Mouse (Mus musculus) heart, embryonic 10.5 days (tissue): ENCODE results near the gene Hsf2bp. TPM values are rescaled to one million over a fixed set of nuclear protein-coding genes. Genes with fewer than 3 reads are reported as not detected.

Source experiments
- DNase-seq: peaks from one replicate; pipeline ENCODE4 v3.0.0-alpha.2; 2017; ENCODE audit warnings: low spot score
- H3K27ac ChIP-seq: fragments of 300-500 bp; sonication (generic); 2 replicates; pipeline ENCODE4 v1.5.1; 2016; ENCODE audit warnings: mild to moderate bottlenecking
- H3K27me3 ChIP-seq: fragments of 300-500 bp; sonication (generic); 2 replicates; pipeline ENCODE4 v1.6.1; 2016; ENCODE audit warnings: mild to moderate bottlenecking; ENCODE audit not compliant: poor library complexity, insufficient read depth, severe bottlenecking
- H3K36me3 ChIP-seq: fragments of 300-500 bp; sonication (generic); 2 replicates; pipeline ENCODE4 v1.6.1; 2016; ENCODE audit warnings: mild to moderate bottlenecking, moderate library complexity
- H3K4me1 ChIP-seq: fragments of 300-500 bp; sonication (generic); 2 replicates; pipeline ENCODE4 v1.6.1; 2016; ENCODE audit warnings: mild to moderate bottlenecking
- H3K4me3 ChIP-seq: fragments of 300-500 bp; sonication (generic); 2 replicates; pipeline ENCODE4 v1.5.1; 2016; ENCODE audit warnings: mild to moderate bottlenecking, moderate library complexity
- H3K9me3 ChIP-seq: fragments of 300-500 bp; sonication (generic); 2 replicates; pipeline ENCODE4 v1.6.1; 2016; ENCODE audit warnings: mild to moderate bottlenecking, moderate library complexity
- WGBS: fragments of 180-500 bp; shearing (Covaris S2); methylation state at CpG from one replicate; pipeline ENCODE4 v1.1.7; 2016; 5-methylcytosine and 5-hydroxymethylcytosine counted together
- polyA plus RNA-seq: library from polyadenylated mRNA; unstranded; fragments of >200 nt; fragmentation: Nextera tagmentation; extraction: Ambion mirVana; gene quantifications from 2 replicates; pipeline ENCODE4 v1.2.1, GENCODE M21; 2016

The Hsf2bp gene
- polyA plus RNA-seq, 1 experiment from 2014 or later: 0.62 TPM

- Histone ChIP-seq H3K9me3 (no peaks in the 10 kb centered on the region), H3K4me1 (peaks cover 9% of the 10 kb centered on the region; the same call in 1 of the 2 replicates), H3K27ac (no peak overlapping the region), H3K27me3 (no peaks in the 10 kb centered on the region), H3K36me3 (no peaks in the 10 kb centered on the region), H3K4me3 (no peak overlapping the region)
- DNase-seq: no peak
Measured at GRCm38 (mm10) chr17:31994132-31994531, 42.0 kb downstream of the Hsf2bp start.

- Histone ChIP-seq H3K9me3 (no peaks in the 10 kb centered on the region), H3K36me3 (no peaks in the 10 kb centered on the region), H3K27ac (no peak overlapping the region), H3K4me1 (peaks cover 14% of the 10 kb centered on the region; the same call in 1 of the 2 replicates), H3K4me3 (no peak overlapping the region), H3K27me3 (no peaks in the 10 kb centered on the region)
- 65% methylated on average over 1 of the region's 1 CpGs for WGBS
- DNase-seq: no peak
Measured at GRCm38 (mm10) chr17:31993354-31993753, 42.8 kb downstream of the Hsf2bp start.

GRCm38 (mm10) chr17:31992004-31992403, 44.1 kb downstream of the Hsf2bp start:
- H3K27ac ChIP-seq: no peak overlapping the region
- no peaks in the 10 kb centered on the region for H3K27me3 ChIP-seq
- peaks cover 14% of the 10 kb centered on the region; the same call in 1 of the 2 replicates for H3K4me1 ChIP-seq
- H3K4me3 ChIP-seq: no peak overlapping the region
- H3K36me3 ChIP-seq: no peaks in the 10 kb centered on the region
- H3K9me3 ChIP-seq: no peaks in the 10 kb centered on the region
- WGBS: 63% methylated on average over 2 of the region's 2 CpGs
- no peak for DNase-seq

DNA sequence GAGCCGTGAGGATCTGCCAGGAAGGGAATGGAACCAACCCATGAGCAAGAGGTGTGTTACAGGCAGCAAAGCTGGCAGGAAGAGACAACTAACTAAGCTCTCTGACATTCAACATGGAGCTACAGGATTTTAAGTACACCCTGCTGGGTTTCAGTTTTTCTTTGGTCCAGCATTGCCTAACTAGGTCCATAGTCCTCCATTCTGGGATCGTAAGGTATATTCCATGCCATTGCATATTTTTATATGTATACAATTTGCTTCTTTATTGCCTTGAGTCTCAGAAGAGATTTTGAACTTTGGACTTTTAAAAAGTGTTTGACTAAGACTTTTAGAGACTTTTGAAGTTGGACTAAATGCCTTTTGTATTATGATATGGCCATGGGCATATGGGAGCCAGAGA, 47.1 kb downstream of the Hsf2bp start:
- Histone ChIP-seq H3K4me3 (no peak overlapping the region), H3K9me3 (no peaks in the 10 kb centered on the region), H3K27ac (no peak overlapping the region), H3K36me3 (no peaks in the 10 kb centered on the region), H3K27me3 (no peaks in the 10 kb centered on the region), H3K4me1 (0 out of 2 replicates have a peak, but pooled peaks cover 10% of the 10 kb centered on the region)
- WGBS: 74% methylated on average over 2 of the region's 2 CpGs
- no peak for DNase-seq

DNA sequence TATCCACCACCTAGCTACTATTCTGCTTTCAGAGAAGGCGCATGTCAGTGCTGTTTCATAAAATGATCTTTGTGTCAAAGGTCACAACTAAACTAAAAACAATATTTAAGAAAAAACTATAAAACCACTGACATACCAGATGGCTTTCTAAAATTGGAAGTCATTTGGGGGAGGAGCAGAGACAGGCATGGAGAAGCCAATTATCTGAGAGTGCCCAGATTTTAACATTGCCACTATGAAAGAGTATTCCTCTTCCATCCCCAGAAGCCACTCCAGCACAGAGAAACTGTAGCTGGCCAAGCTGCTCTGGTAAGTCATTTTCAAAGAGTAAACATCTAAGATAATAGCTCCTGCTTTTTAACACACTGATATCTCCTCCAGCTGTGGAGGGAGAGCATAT, 49.2 kb downstream of the Hsf2bp start:
- Histone ChIP-seq H3K4me3 (no peak overlapping the region), H3K27ac (no peak overlapping the region), H3K9me3 (no peaks in the 10 kb centered on the region), H3K36me3 (no peaks in the 10 kb centered on the region), H3K4me1 (peaks cover 26% of the 10 kb centered on the region), H3K27me3 (no peaks in the 10 kb centered on the region)
- WGBS: 90% methylated on average over 1 of the region's 1 CpGs
- DNase-seq: no peak

DNA sequence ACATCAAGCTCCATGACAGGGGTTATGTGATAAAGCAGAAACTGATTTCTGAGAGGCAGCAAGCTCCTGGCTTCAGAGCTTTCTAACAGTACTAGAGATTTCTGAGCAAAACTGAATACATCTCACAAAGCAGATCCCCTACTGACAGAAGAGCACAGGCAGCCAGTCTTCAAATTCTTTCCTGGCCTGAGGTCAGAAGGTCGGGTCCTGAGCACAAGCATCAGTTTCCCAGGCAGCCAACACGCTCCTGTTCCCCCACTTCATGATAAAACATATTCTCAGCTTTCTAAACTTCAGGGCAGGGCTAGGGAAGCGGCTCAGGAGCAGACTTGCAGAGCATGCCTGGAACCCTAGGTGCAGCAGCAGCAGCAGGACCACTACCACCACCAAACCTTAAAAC, 52.7 kb downstream of the Hsf2bp start:
- Histone ChIP-seq H3K4me1 (peaks cover 26% of the 10 kb centered on the region), H3K27me3 (no peaks in the 10 kb centered on the region), H3K27ac (peak overlapping the region; percentile 69), H3K4me3 (no peak overlapping the region), H3K36me3 (no peaks in the 10 kb centered on the region), H3K9me3 (no peaks in the 10 kb centered on the region)
- WGBS: 25% methylated on average over 3 of the region's 3 CpGs
- no peak for DNase-seq

DNA sequence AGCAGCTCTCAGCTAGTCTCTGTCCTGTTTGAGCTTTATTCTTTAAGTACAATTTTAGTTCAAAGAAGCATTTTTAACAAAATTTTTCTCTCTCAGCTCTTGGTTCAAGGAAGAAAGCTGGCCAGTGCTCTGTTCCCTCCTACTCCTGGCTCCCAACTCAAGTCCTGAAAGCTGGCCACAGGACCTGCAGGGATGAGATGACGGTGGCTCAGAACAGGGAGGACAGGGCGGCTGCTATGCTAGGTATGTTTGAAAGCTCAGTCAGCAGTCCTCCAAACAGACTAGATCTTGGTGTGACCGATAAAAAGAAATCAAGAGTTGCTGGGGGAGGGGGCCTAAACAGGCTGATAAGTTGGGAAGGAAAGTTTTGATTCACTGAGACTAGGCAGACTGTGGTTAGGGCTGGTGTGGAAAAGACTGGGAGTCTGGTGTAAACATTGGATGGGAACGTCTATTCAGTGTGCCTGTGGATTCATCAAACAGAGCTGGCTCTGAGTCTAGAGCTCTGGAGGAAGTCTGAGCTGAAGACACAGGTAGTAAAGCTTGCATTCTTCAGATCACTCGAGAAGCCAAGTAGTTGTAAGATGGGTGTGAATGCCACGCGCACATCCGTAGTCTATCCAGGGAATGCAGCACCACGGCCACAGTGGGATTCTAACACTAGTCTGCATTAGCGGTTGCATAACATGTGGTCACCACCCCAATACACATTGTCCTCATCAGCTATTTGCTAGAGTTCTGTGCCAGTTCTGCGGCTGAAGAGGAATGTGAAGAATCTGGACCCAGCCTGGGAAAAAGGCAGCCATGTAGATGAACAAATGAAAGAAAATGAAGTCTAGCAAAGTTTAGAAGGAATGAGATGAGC, 53.6 kb downstream of the Hsf2bp start:
- Histone ChIP-seq H3K27me3 (no peaks in the 10 kb centered on the region), H3K27ac (peak overlapping the region; percentile 70), H3K4me1 (peaks cover 26% of the 10 kb centered on the region), H3K4me3 (no peak overlapping the region), H3K9me3 (no peaks in the 10 kb centered on the region), H3K36me3 (no peaks in the 10 kb centered on the region)
- DNase-seq: no peak
- 64% methylated on average over 11 of the region's 11 CpGs for WGBS

DNA sequence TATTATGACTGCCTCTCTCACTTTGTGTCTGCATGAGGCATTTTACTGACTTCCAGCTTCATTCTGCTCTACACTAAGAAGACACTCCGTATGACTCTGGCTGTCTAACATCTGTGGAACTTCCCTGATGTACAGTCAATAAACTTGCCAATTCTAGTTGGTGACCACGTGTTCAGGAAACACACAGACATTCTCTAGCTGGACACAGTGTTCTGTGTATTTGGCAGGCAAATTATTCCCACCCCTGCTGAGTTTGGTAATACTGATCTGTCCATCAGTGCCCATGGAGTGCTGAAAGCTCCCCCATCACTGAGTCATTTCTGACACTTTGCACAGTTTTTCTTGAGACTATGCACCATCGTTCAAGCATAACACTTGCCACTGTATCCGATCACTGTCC, 56.3 kb downstream of the Hsf2bp start:
- no peaks in the 10 kb centered on the region for H3K36me3 ChIP-seq
- WGBS: 78% methylated on average over 4 of the region's 4 CpGs
- DNase-seq: peak; percentile 72
- H3K27me3 ChIP-seq: no peaks in the 10 kb centered on the region
- no peak overlapping the region for H3K27ac ChIP-seq
- H3K9me3 ChIP-seq: no peaks in the 10 kb centered on the region
- H3K4me3 ChIP-seq: no peak overlapping the region
- H3K4me1 ChIP-seq: peaks cover 26% of the 10 kb centered on the region

GRCm38 (mm10) chr17:31977131-31977530, 59.0 kb downstream of the Hsf2bp start:
- H3K27ac ChIP-seq: no peak overlapping the region
- H3K36me3 ChIP-seq: no peaks in the 10 kb centered on the region
- H3K27me3 ChIP-seq: no peaks in the 10 kb centered on the region
- peak; percentile 71 for DNase-seq
- peaks cover 23% of the 10 kb centered on the region for H3K4me1 ChIP-seq
- H3K9me3 ChIP-seq: no peaks in the 10 kb centered on the region
- no peak overlapping the region for H3K4me3 ChIP-seq

- DNase-seq: peak; percentile 65
- Histone ChIP-seq H3K27me3 (no peaks in the 10 kb centered on the region), H3K36me3 (no peaks in the 10 kb centered on the region), H3K4me3 (no peak overlapping the region), H3K9me3 (no peaks in the 10 kb centered on the region), H3K4me1 (peaks cover 16% of the 10 kb centered on the region), H3K27ac (no peak overlapping the region; the same call in 1 of the 2 replicates)
- 85% methylated on average over 6 of the region's 6 CpGs for whole genome bisulfite sequencing
Measured at GRCm38 (mm10) chr17:31976501-31976900, 59.6 kb downstream of the Hsf2bp start.

- Histone ChIP-seq H3K9me3 (no peaks in the 10 kb centered on the region), H3K27ac (no peak overlapping the region), H3K36me3 (no peaks in the 10 kb centered on the region), H3K4me1 (peaks cover 16% of the 10 kb centered on the region), H3K4me3 (no peak overlapping the region), H3K27me3 (no peaks in the 10 kb centered on the region)
- WGBS: 78% methylated on average over 5 of the region's 5 CpGs
- DNase-seq: peak; percentile 47
Measured at GRCm38 (mm10) chr17:31974694-31975093, 61.5 kb downstream of the Hsf2bp start.

GRCm38 (mm10) chr17:31973664-31974230, 62.4 kb downstream of the Hsf2bp start:
- Histone ChIP-seq H3K27me3 (no peaks in the 10 kb centered on the region), H3K36me3 (no peaks in the 10 kb centered on the region), H3K4me3 (no peak overlapping the region), H3K4me1 (peaks cover 16% of the 10 kb centered on the region), H3K9me3 (no peaks in the 10 kb centered on the region), H3K27ac (peak overlapping the region; percentile 22; the same call in 1 of the 2 replicates)
- peak; percentile 72 for DNase-seq
- 47% methylated on average over 7 of the region's 7 CpGs for WGBS

DNA sequence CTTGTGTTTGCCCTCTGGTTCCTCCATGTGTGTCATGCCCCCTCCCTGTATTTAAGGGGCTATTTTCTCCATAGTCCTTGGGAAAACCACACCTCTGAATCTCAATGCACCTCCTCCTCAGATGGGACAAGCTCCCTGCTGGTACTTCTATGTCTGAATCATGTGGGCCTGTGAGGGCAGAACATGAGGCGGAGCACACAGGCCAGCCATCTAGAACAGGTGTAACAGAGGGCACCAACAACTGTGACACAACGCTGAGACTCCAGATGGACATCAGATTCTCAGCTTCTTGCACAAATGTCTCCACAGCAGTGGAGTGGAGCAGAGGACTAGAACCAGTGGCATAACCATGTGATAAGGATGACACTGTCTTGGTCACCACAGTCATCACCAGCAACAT, 65.3 kb downstream of the Hsf2bp start:
- peaks cover 17% of the 10 kb centered on the region for H3K4me1 ChIP-seq
- 92% methylated on average over 2 of the region's 2 CpGs for whole genome bisulfite sequencing
- H3K36me3 ChIP-seq: no peaks in the 10 kb centered on the region

More for the DNA sequence above, 65.3 kb downstream of the Hsf2bp start:
- H3K27ac ChIP-seq: no peak overlapping the region
- no peak overlapping the region for H3K4me3 ChIP-seq
- no peaks in the 10 kb centered on the region for H3K27me3 ChIP-seq
- no peaks in the 10 kb centered on the region for H3K9me3 ChIP-seq
- DNase-seq: no peak
